Mouse (Mus musculus) forebrain, embryonic 11.5 days (tissue): Measurements from ENCODE around the gene Cemip. TPM values are rescaled to one million over a fixed set of nuclear protein-coding genes. Genes with fewer than 3 reads are reported as not detected.

Experiments used
- ATAC-seq: fragments of 200-750 bp; cut with Nextera tagmentation; replicated peaks from 2 replicates; pipeline ENCODE4 v1.8.0; 2017; ENCODE audit warnings: moderate TSS enrichment; ENCODE audit not compliant: low FRiP score
- DNase-seq: peaks from one replicate; pipeline ENCODE4 v3.0.0-alpha.2; 2017; ENCODE audit warnings: low spot score
- H3K27ac ChIP-seq: fragments of 300-500 bp; sonication (generic); 2 replicates; pipeline ENCODE4 v1.5.1; 2014; ENCODE audit warnings: low read depth, low read length
- H3K27me3 ChIP-seq: fragments of 300-500 bp; sonication (generic); 2 replicates; pipeline ENCODE4 v1.6.1; 2014; ENCODE audit warnings: mild to moderate bottlenecking, low read length, mixed read lengths; ENCODE audit not compliant: control insufficient read depth, insufficient read depth
- H3K36me3 ChIP-seq: fragments of 300-500 bp; sonication (generic); 2 replicates; pipeline ENCODE4 v1.6.1; 2014; ENCODE audit warnings: mild to moderate bottlenecking, low read length, moderate library complexity, mixed read lengths; ENCODE audit not compliant: control insufficient read depth, insufficient read depth
- H3K4me1 ChIP-seq: fragments of 300-500 bp; sonication (generic); replicated peaks from 2 replicates; pipeline ENCODE4 v1.6.1; 2014; ENCODE audit warnings: low read length, mixed read lengths; ENCODE audit not compliant: control insufficient read depth, insufficient read depth
- H3K4me2 ChIP-seq: fragments of 300-500 bp; sonication (generic); 2 replicates; pipeline ENCODE4 v1.6.1; 2014; ENCODE audit warnings: low read depth, mild to moderate bottlenecking, low read length, moderate library complexity, mixed read lengths; ENCODE audit not compliant: severe bottlenecking
- H3K4me3 ChIP-seq: fragments of 300-500 bp; sonication (generic); 2 replicates; pipeline ENCODE4 v1.5.1; 2014; ENCODE audit warnings: low read depth, low read length
- H3K9ac ChIP-seq: fragments of 300-500 bp; sonication (generic); 2 replicates; pipeline ENCODE4 v1.6.1; 2014; ENCODE audit warnings: low read length
- H3K9me3 ChIP-seq: fragments of 300-500 bp; sonication (generic); 2 replicates; pipeline ENCODE4 v1.6.1; 2016; ENCODE audit warnings: low read length, mixed read lengths; ENCODE audit not compliant: control insufficient read depth
- WGBS: fragments of 180-500 bp; shearing (Covaris S2); extraction: QIAGEN DNeasy Blood & Tissue Kit; methylation state at CpG from one replicate; pipeline ENCODE4 v1.1.7; 2014; 5-methylcytosine and 5-hydroxymethylcytosine counted together
- polyA plus RNA-seq: library from polyadenylated mRNA; unstranded; fragments of >200 nt; fragmentation: Nextera tagmentation; extraction: Ambion mirVana; gene quantifications from 2 replicates; pipeline ENCODE4 v1.2.1, GENCODE M21; 2014

Gene Cemip
- polyA plus RNA-seq, 1 experiment from 2014 or later, result 0.94 TPM

GRCm38 (mm10) chr7:83884921-83885532 lies 201.3 kb downstream of the Cemip start:
- peak overlapping the region; percentile 83; the same call in 1 of the 2 replicates for H3K9ac ChIP-seq
- H3K9me3 ChIP-seq, result no peaks in the 10 kb centered on the region
- H3K4me1 ChIP-seq, result peaks cover 4% of the 10 kb centered on the region; the same call in 1 of the 2 replicates
- peak overlapping the region; percentile 64 for H3K4me3 ChIP-seq
- no peaks in the 10 kb centered on the region; the same call in 1 of the 2 replicates for H3K36me3 ChIP-seq
- ATAC-seq (no peak), DNase-seq (no peak)
- WGBS, result 46% methylated on average over 6 of the region's 6 CpGs
- peak overlapping the region; percentile 67 for H3K4me2 ChIP-seq
- no peaks in the 10 kb centered on the region for H3K27me3 ChIP-seq
- H3K27ac ChIP-seq, result peak overlapping the region; percentile 89; the same call in 1 of the 2 replicates

- Histone ChIP-seq H3K9ac (peak within 1 kb of the TSS; percentile 83), H3K4me1 (peaks cover 4% of the 10 kb centered on the region; the same call in 1 of the 2 replicates), H3K4me2 (peak within 1 kb of the TSS; percentile 67), H3K27ac (peak within 1 kb of the TSS; percentile 89), H3K4me3 (peak within 1 kb of the TSS; percentile 64), H3K9me3 (no peaks in the 10 kb centered on the region), H3K36me3 (no peaks in the 10 kb centered on the region; the same call in 1 of the 2 replicates), H3K27me3 (no peaks in the 10 kb centered on the region)
- DNase-seq (peak; percentile 93), ATAC-seq (peak; percentile 86)
- under 1% methylated on average over 63 of the region's 69 CpGs for WGBS
These were observed 202.2 kb downstream of the Cemip start, which contains the start of the genes Tlnrd1 and Mesd for GRCm38 (mm10) chr7:83884021-83884658. Gene Tlnrd1, minus strand, starts transcription at chr7:83884305. Gene Mesd, plus strand, starts transcription at chr7:83884466.

- H3K9me3 ChIP-seq, result no peaks in the 10 kb centered on the region
- WGBS, result under 1% methylated on average over 79 of the region's 91 CpGs
- peaks cover 4% of the 10 kb centered on the region; the same call in 1 of the 2 replicates for H3K4me1 ChIP-seq
- H3K27me3 ChIP-seq, result no peaks in the 10 kb centered on the region
- H3K36me3 ChIP-seq, result no peaks in the 10 kb centered on the region; the same call in 1 of the 2 replicates
- H3K9ac ChIP-seq, result peak overlapping the region; percentile 83
- ATAC-seq (peak; percentile 79), DNase-seq (peak; percentile 80)
- H3K4me2 ChIP-seq, result peak overlapping the region; percentile 67
- peak overlapping the region; percentile 64 for H3K4me3 ChIP-seq
- H3K27ac ChIP-seq, result peak overlapping the region; percentile 89
These were observed 202.9 kb downstream of the Cemip start for GRCm38 (mm10) chr7:83883276-83884020.

Other genes starting within 250 kb of the Cemip start
- 14.3 and 14.5 TPM in 2 replicates for gene Tlnrd1, start 202.2 kb downstream of the Cemip start, polyA plus RNA-seq
- gene Mesd, start 202.0 kb downstream of the Cemip start, polyA plus RNA-seq, result 66.0 and 70.1 TPM in 2 replicates
- 71.3 and 77.7 TPM in 2 replicates for gene Abhd17c, start 65.4 kb upstream of the Cemip start, polyA plus RNA-seq